Mouse (Mus musculus) testis, adult 2 months (tissue): ENCODE data around the gene Ddx27.

Experiments
- CTCF ChIP-seq: fragments of 200-500 bp; IDR thresholded peaks from 2 replicates; pipeline ENCODE4 v1.5.1; 2012; ENCODE audit warnings: low read depth, mild to moderate bottlenecking, inconsistent platforms, low read length, moderate library complexity; ENCODE audit not compliant: control insufficient read depth, insufficient read depth, insufficient replicate concordance
- POLR2A ChIP-seq: fragments of 200-500 bp; IDR thresholded peaks from 2 replicates; pipeline ENCODE4 v1.6.1; 2012; ENCODE audit warnings: low read depth, mild to moderate bottlenecking, inconsistent platforms, low read length, moderate library complexity; ENCODE audit not compliant: control insufficient read depth

- TF ChIP-seq CTCF (no peak), POLR2A (no peak)
These were observed 31.6 kb upstream of the Ddx27 start for GRCm38 (mm10) chr2:166983351-166983894.
